Mouse (Mus musculus): ENCODE measurements around the gene Hibadh. TPM values are rescaled to one million over a fixed set of nuclear protein-coding genes. Genes with fewer than 3 reads are reported as not detected.

Gene Hibadh
- polyA plus RNA-seq, 1 experiment from 2014 or later, result 58.7 TPM

DNA sequence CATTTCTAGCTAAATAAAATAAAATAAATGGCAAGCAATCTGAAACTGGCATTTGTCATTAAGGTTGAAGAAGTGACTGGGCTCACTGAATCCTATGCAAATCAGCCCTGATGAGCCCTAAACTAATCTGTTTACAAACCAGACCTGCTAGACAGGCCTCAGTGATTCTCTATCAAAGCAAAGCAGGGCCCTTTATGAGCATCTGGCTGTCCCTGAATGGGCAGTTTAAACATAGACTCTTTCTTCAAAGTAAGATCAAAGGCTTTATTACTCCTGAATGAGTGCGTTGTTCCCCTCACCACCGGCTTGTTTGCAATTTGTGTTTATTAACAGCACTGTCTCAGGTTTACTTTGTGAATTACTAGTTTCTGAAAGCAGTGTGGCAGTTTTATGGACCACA, 100.3 kb downstream of the Hibadh start:
- H3K27me3 ChIP-seq, result no peaks in the 10 kb centered on the region
- peaks cover 13% of the 10 kb centered on the region for H3K4me1 ChIP-seq
- H3K4me2 ChIP-seq, result no peak overlapping the region
- no peak overlapping the region for H3K27ac ChIP-seq
- peaks cover 12% of the 10 kb centered on the region; the same call in 1 of the 2 replicates for H3K9me3 ChIP-seq
- H3K9ac ChIP-seq, result no peak overlapping the region
- peaks cover 8% of the 10 kb centered on the region; the same call in 1 of the 2 replicates for H3K36me3 ChIP-seq (replicated peaks)
- no peak overlapping the region for H3K4me3 ChIP-seq (replicated peaks)
- 11% methylated on average over 2 of the region's 2 CpGs for WGBS
- ATAC-seq (ENCODE audit: low FRiP score), result no peak

- Histone ChIP-seq H3K4me1 (peaks cover 10% of the 10 kb centered on the region), H3K36me3 (replicated peaks) (peaks cover 8% of the 10 kb centered on the region; the same call in 1 of the 2 replicates), H3K9ac (no peak overlapping the region), H3K9me3 (peaks cover 12% of the 10 kb centered on the region; the same call in 1 of the 2 replicates), H3K4me3 (replicated peaks) (no peak overlapping the region), H3K4me2 (no peak overlapping the region), H3K27ac (no peak overlapping the region), H3K27me3 (no peaks in the 10 kb centered on the region)
- ATAC-seq (ENCODE audit: low FRiP score), result no peak
- WGBS, result 83% methylated on average over 11 of the region's 11 CpGs
These were observed 105.0 kb downstream of the Hibadh start for GRCm38 (mm10) chr6:52535072-52535704.

DNA sequence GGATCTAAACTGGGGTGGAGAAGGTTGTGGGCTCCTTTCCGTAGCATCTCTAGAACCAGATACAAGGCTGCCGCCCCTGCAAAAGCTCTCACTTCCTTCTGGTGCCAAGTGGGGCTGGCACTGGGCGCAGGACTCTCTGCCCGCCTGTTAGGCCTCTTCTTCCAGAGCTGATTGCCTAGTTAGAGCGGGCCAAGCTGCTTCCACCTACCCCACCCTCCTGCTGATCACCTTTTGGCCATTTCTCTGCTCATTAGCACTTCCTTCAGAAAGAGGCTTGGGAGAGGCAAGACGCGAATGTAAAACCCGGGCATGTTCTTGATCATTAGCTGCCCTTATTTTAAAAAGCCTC, 108.1 kb downstream of the Hibadh start:
- Histone ChIP-seq H3K27ac (no peak overlapping the region), H3K27me3 (no peaks in the 10 kb centered on the region), H3K4me3 (replicated peaks) (no peak overlapping the region), H3K4me1 (no peaks in the 10 kb centered on the region), H3K9me3 (peaks cover 7% of the 10 kb centered on the region; the same call in 1 of the 2 replicates), H3K4me2 (no peak overlapping the region), H3K9ac (no peak overlapping the region), H3K36me3 (replicated peaks) (peaks cover 2% of the 10 kb centered on the region; the same call in 1 of the 2 replicates)
- ATAC-seq (ENCODE audit: low FRiP score), result no peak
- WGBS, result 78% methylated on average over 8 of the region's 8 CpGs

DNA sequence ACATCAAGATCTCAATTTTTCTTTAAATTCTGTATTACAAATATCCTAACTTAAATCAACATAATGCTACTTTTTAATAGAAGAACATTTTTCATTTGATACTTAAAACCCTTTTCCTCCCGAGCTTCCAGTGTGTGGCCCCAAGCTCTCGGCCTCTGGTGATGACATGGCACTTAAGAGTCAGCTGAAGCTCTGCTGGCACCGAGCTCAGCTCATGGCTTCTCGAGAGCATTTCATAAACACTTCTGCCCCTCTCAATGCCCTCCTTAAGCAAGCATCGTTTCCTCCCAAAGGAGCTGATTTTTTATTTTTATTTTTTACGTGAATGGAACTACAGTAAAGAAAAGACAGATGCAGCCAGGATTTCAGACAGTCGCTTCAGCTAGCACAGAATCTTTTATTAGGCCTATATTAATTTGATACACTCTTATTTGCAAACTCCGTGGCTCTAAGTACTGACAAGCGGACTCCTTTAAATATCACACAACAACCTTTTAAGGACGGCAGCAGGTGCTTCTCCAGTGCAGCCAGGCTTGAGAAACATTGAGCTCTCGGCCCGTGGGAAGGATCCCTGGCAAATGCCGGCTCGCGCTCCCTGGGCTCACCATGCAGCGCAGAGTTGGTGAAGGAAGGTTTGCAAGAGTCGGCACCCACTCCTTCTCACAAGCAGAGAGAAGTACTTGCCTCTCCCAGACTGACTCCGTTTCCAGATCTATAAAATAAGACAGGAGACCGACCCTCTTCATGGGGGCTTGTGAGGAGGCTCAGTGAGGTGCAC, 108.6 kb downstream of the Hibadh start:
- H3K4me3 ChIP-seq (replicated peaks), result no peak overlapping the region
- H3K9ac ChIP-seq, result no peak overlapping the region
- H3K27ac ChIP-seq, result no peak overlapping the region
- 0 out of 2 replicates have a peak, but pooled peaks cover 1% of the 10 kb centered on the region for H3K9me3 ChIP-seq
- 89% methylated on average over 19 of the region's 19 CpGs for WGBS
- H3K36me3 ChIP-seq (replicated peaks), result no peaks in the 10 kb centered on the region
- H3K4me1 ChIP-seq, result no peaks in the 10 kb centered on the region
- ATAC-seq (ENCODE audit: low FRiP score), result no peak
- H3K27me3 ChIP-seq, result no peaks in the 10 kb centered on the region
- no peak overlapping the region for H3K4me2 ChIP-seq

DNA sequence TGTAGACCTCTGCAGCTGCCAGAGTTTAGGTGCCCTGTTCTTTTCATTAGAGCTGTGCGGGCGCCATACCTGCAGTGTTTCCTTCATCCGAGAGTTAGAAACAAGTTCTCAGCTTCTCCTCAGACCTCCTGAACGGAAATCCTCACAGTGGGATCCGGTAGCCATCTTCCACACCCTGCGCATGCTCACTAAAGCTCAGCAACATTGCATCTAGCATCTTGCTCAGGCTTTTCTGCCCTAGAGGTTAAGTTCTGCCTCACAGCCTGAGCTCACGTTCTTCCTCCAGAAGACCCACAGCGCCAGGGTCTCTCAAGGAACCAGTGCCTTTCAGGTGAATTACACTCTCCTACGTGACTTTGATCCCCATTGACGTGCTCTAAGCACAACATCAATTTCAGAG, 109.3 kb downstream of the Hibadh start:
- Histone ChIP-seq H3K4me2 (no peak overlapping the region), H3K4me1 (no peaks in the 10 kb centered on the region), H3K27me3 (no peaks in the 10 kb centered on the region), H3K27ac (no peak overlapping the region), H3K4me3 (replicated peaks) (no peak overlapping the region), H3K36me3 (replicated peaks) (no peaks in the 10 kb centered on the region), H3K9me3 (no peaks in the 10 kb centered on the region), H3K9ac (no peak overlapping the region)
- WGBS, result 90% methylated on average over 10 of the region's 10 CpGs
- no peak for ATAC-seq (ENCODE audit: low FRiP score)

DNA sequence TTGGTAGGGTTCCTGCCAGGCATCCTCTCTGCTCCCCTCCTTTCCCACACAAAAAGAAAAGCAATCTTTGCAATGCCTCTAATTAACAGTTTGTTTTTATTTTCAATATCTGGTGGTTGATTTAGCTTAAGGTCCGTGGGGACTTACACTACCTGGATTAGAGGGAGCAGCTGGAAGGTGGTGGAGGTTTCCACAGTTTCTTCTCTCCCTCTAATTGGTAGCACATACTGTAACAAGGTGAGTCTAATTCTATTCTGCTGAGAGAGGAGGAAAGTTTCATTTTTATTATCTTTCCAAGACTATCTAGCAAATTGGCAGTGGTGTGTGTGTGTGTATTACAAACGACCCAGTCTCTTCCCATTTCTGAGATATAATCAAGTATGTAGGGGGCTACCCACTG, 116.0 kb downstream of the Hibadh start:
- no peak for ATAC-seq (ENCODE audit: low FRiP score)
- H3K27ac ChIP-seq, result no peak overlapping the region
- H3K4me2 ChIP-seq, result no peak overlapping the region
- 46% methylated on average over 2 of the region's 2 CpGs for WGBS
- H3K4me1 ChIP-seq, result no peaks in the 10 kb centered on the region
- no peak overlapping the region for H3K4me3 ChIP-seq (replicated peaks)
- no peaks in the 10 kb centered on the region for H3K9me3 ChIP-seq
- H3K36me3 ChIP-seq (replicated peaks), result no peaks in the 10 kb centered on the region
- H3K27me3 ChIP-seq, result 0 out of 2 replicates have a peak, but pooled peaks cover 3% of the 10 kb centered on the region
- H3K9ac ChIP-seq, result no peak overlapping the region

- Histone ChIP-seq H3K36me3 (replicated peaks) (no peaks in the 10 kb centered on the region), H3K9ac (no peak overlapping the region), H3K4me2 (no peak overlapping the region), H3K4me3 (replicated peaks) (no peak overlapping the region), H3K4me1 (no peaks in the 10 kb centered on the region), H3K27ac (no peak overlapping the region), H3K27me3 (0 out of 2 replicates have a peak, but pooled peaks cover 3% of the 10 kb centered on the region), H3K9me3 (no peaks in the 10 kb centered on the region)
- 88% methylated on average over 10 of the region's 10 CpGs for WGBS
- no peak for ATAC-seq (ENCODE audit: low FRiP score)
These were observed 121.5 kb downstream of the Hibadh start for GRCm38 (mm10) chr6:52518704-52519103.

GRCm38 (mm10) chr6:52517272-52517671, 122.9 kb downstream of the Hibadh start:
- no peaks in the 10 kb centered on the region for H3K4me1 ChIP-seq
- 0 out of 2 replicates have a peak, but pooled peaks cover 3% of the 10 kb centered on the region for H3K27me3 ChIP-seq
- H3K36me3 ChIP-seq (replicated peaks), result no peaks in the 10 kb centered on the region
- H3K9me3 ChIP-seq, result no peaks in the 10 kb centered on the region
- no peak overlapping the region for H3K9ac ChIP-seq
- no peak overlapping the region for H3K4me3 ChIP-seq (replicated peaks)
- WGBS, result 78% methylated on average over 5 of the region's 5 CpGs
- no peak for ATAC-seq (ENCODE audit: low FRiP score)
- no peak overlapping the region for H3K27ac ChIP-seq
- no peak overlapping the region for H3K4me2 ChIP-seq

DNA sequence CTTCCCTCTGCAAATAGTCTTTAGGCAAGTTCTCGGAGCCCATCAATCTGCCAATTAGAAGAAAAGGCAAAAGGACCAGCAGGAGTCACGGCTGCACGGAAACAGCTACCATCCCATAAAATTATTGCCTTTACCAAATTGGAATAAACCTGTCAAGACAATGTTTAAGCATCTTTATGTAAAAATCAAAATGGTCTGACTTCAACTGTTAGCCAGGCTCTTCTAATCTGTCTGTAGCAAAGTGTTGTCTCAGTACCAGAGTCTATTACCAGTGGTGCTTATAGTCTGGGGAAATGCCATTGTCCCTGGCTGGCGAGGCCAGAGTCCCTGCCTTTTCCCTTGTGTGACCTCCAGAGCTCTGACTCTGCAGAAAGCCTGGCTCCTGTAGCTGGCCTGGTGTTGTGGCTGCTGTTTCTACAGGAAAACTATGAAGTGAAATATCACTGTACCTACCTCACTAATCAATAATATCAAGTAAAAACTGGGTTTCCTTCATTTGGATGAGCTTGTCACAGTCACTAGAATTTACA, 126.2 kb downstream of the Hibadh start:
- Histone ChIP-seq H3K27ac (no peak overlapping the region), H3K36me3 (replicated peaks) (no peaks in the 10 kb centered on the region), H3K4me2 (no peak overlapping the region), H3K27me3 (0 out of 2 replicates have a peak, but pooled peaks cover 3% of the 10 kb centered on the region), H3K9me3 (no peaks in the 10 kb centered on the region), H3K9ac (no peak overlapping the region), H3K4me3 (replicated peaks) (no peak overlapping the region), H3K4me1 (no peaks in the 10 kb centered on the region)
- 9% methylated on average over 4 of the region's 4 CpGs for WGBS
- no peak for ATAC-seq (ENCODE audit: low FRiP score)

DNA sequence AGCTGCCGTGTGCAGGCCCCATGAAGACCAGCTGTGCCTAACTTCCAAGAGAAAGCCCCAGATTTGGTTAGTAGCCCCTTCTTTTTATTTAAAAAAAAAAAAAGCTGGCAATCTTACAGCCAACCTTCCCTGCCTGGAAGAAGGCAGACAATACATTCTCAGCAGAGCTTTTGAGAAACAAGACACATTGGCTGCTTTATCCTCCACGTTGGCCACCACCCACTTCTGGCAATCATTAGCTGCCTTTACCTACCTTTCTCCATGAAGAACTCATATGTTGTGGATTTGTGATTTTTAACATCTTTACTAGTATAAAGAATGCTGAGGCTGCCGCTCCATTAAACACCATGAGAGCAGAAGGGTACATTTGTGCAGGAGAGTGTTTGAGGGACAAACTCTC, 131.4 kb downstream of the Hibadh start:
- H3K27ac ChIP-seq, result no peak overlapping the region
- ATAC-seq (ENCODE audit: low FRiP score), result no peak
- H3K4me2 ChIP-seq, result no peak overlapping the region
- H3K9me3 ChIP-seq, result no peaks in the 10 kb centered on the region
- 0 out of 2 replicates have a peak, but pooled peaks cover 3% of the 10 kb centered on the region for H3K27me3 ChIP-seq
- H3K9ac ChIP-seq, result no peak overlapping the region
- WGBS, result 77% methylated on average over 3 of the region's 3 CpGs
- H3K4me1 ChIP-seq, result no peaks in the 10 kb centered on the region
- no peak overlapping the region for H3K4me3 ChIP-seq (replicated peaks)
- no peaks in the 10 kb centered on the region for H3K36me3 ChIP-seq (replicated peaks)

- Histone ChIP-seq H3K36me3 (replicated peaks) (no peaks in the 10 kb centered on the region), H3K9me3 (no peaks in the 10 kb centered on the region), H3K9ac (no peak overlapping the region), H3K4me2 (no peak overlapping the region), H3K27ac (no peak overlapping the region), H3K4me3 (replicated peaks) (no peak overlapping the region), H3K27me3 (0 out of 2 replicates have a peak, but pooled peaks cover 3% of the 10 kb centered on the region), H3K4me1 (no peaks in the 10 kb centered on the region)
- WGBS, result 92% methylated on average over 7 of the region's 7 CpGs
- no peak for ATAC-seq (ENCODE audit: low FRiP score)
These were observed 132.2 kb downstream of the Hibadh start for GRCm38 (mm10) chr6:52507946-52508345.

- H3K9ac ChIP-seq, result no peak overlapping the region
- no peak overlapping the region for H3K4me3 ChIP-seq (replicated peaks)
- 74% methylated on average over 5 of the region's 5 CpGs for WGBS
- H3K36me3 ChIP-seq (replicated peaks), result no peaks in the 10 kb centered on the region
- H3K4me1 ChIP-seq, result no peaks in the 10 kb centered on the region
- no peaks in the 10 kb centered on the region for H3K9me3 ChIP-seq
- no peak for ATAC-seq (ENCODE audit: low FRiP score)
- no peak overlapping the region for H3K27ac ChIP-seq
- H3K27me3 ChIP-seq, result peaks cover 8% of the 10 kb centered on the region; the same call in 1 of the 2 replicates
- no peak overlapping the region for H3K4me2 ChIP-seq
These were observed 133.0 kb downstream of the Hibadh start for GRCm38 (mm10) chr6:52507171-52507570.

All from forebrain, embryonic 12.5 days (tissue).